Mouse (Mus musculus): ENCODE measurements around the gene Usp46.

GRCm38 (mm10) chr5:73951649-73952000, 116.6 kb downstream of the Usp46 start:
- TF ChIP-seq CTCF (IDR thresholded peaks at IDR 0.05) (no peak), EP300 (IDR thresholded peaks at IDR 0.05) (no peak)
